Mouse (Mus musculus): Measurements from ENCODE around the gene Muc1.

Gene Muc1

GRCm38 (mm10) chr3:89237682-89238081, 8.8 kb downstream of the Muc1 start:
- DNase-seq = no peak

- DNase-seq = no peak
These were observed 9.6 kb downstream of the Muc1 start for GRCm38 (mm10) chr3:89238494-89238893.

- DNase-seq = no peak
These were observed 13.6 kb downstream of the Muc1 start for GRCm38 (mm10) chr3:89242331-89242895.

- peak; percentile 81 to 85 for DNase-seq
These were observed 14.8 kb downstream of the Muc1 start for GRCm38 (mm10) chr3:89243609-89244008.

GRCm38 (mm10) chr3:89244158-89244981, 15.5 kb downstream of the Muc1 start:
- DNase-seq = peak; percentile 39 to 50

- DNase-seq = peak; percentile 64 to 76
These were observed 16.3 kb downstream of the Muc1 start for GRCm38 (mm10) chr3:89244982-89245687.

- peak; percentile 38 to 57 for DNase-seq
These were observed 16.9 kb downstream of the Muc1 start, which contains the start of gene Krtcap2 for GRCm38 (mm10) chr3:89245688-89246171. TSS of gene Krtcap2 (plus strand) at chr3:89245966.

- DNase-seq = peak; percentile 84
These were observed 17.6 kb downstream of the Muc1 start, which contains the start of gene Trim46 for GRCm38 (mm10) chr3:89246261-89247100. TSS of gene Trim46 (minus strand) at chr3:89246309.

GRCm38 (mm10) chr3:89247466-89247865, 18.6 kb downstream of the Muc1 start:
- DNase-seq = no peak

GRCm38 (mm10) chr3:89250435-89251040, 21.7 kb downstream of the Muc1 start:
- DNase-seq = peak; percentile 65 to 69

GRCm38 (mm10) chr3:89251365-89251895, 22.6 kb downstream of the Muc1 start:
- DNase-seq = peak; percentile 77 to 86

GRCm38 (mm10) chr3:89254994-89255393, 26.1 kb downstream of the Muc1 start:
- no peak for DNase-seq

GRCm38 (mm10) chr3:89256177-89256576, 27.3 kb downstream of the Muc1 start:
- no peak for DNase-seq

- no peak for DNase-seq
These were observed 30.2 kb downstream of the Muc1 start, which contains the start of gene Dpm3 for GRCm38 (mm10) chr3:89259076-89259475. TSS of gene Dpm3 (plus strand) at chr3:89259358.

GRCm38 (mm10) chr3:89260211-89260610, 31.4 kb downstream of the Muc1 start:
- DNase-seq = no peak

- no peak for DNase-seq
These were observed 33.6 kb downstream of the Muc1 start for GRCm38 (mm10) chr3:89262417-89262816.

- DNase-seq = peak; percentile 72 to 82
These were observed 37.6 kb downstream of the Muc1 start for GRCm38 (mm10) chr3:89266439-89266893.

- no peak for DNase-seq
These were observed 40.1 kb downstream of the Muc1 start for GRCm38 (mm10) chr3:89268916-89269315.

- peak; percentile 84 to 87 for DNase-seq
These were observed 41.3 kb downstream of the Muc1 start, which contains the start of gene Slc50a1 for GRCm38 (mm10) chr3:89270051-89270755. TSS of gene Slc50a1 (minus strand) at chr3:89270570.

- DNase-seq = no peak
These were observed 42.0 kb downstream of the Muc1 start for GRCm38 (mm10) chr3:89270891-89271290.

GRCm38 (mm10) chr3:89271760-89272159, 42.9 kb downstream of the Muc1 start:
- DNase-seq = no peak
